Mouse (Mus musculus): ENCODE results near the gene Snrpa.
"Not testable (repeated sequence)": the region's sequence is repeated elsewhere in the genome, so short reads cannot be mapped to it uniquely, and the experiment has no call there.

The Snrpa gene

DNA sequence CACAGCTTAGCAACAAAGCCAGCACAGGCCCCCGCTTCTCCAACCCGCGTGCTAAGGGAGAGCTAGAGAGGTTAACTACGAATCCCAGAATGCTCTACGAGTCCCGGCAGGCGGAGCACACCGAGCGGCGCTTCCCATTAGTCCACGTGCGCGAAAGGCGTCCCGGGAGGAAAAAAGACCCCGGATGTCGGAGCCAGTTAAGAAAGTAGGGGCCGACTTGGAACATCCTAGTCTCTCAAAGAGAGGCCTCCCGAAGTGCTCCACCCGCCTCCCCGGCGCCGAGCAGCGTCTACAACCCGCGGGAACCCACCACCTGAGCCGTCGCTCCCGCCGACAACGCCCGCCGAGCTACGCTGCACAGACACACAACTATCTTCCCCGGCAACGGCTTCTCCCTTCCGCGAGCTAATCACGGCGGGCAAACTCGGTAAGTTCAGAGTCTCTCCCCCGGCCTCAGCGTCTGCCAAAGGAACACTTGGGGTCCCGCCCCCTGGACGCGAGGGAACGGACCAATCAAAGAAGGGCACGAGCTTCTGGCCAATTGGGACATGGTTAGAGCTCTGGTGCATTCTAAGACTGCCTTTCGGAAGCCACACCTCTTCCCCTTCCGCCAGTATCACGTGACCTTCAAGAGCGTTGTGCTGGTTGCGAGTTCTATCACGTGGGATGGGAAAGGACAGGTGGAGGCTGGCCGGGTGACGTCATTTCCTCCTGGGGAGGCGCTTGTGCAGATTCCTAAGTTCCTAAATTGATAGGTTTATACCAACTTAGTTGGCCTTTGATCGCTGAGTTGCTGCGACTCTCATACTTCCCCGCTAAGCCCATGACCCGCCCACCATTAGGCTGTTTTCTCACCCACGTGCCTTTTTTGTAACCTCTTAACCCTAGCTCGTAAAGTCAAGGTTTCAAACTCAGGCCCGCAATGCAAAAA is at the start of gene Snrpa, which contains the start of gene BC024978:
Gene Snrpa (minus strand): TSS at position 591 of the 931 bp plus-strand sequence.
Gene BC024978 (plus strand): TSS at position 101 of the 931 bp plus-strand sequence.
- peak; percentile 97 for DNase-seq (ENCODE audit: extremely low spot score, low read depth, low spot score)

DNA sequence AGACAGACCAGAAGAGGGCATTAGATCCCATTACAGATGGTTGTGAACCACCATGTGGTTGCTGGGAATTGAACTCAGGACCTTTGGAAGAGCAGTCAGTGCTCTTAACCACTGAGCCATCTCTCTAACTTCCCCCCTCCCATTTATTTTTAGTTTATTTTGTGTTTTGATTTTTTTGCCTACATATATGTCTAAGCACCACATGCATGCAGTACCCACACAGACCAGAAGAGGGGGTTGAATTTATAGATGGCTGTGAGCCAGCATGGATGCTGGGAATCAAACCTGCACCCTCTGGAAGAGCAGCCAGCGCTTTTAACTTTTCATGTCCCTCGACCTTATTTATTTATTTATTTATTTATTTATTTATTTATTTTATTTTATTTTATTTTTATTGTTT is 48.0 kb upstream of the Snrpa start:
- DNase-seq (ENCODE audit: extremely low spot score, low read depth, low spot score), result not testable (repeated sequence)

DNA sequence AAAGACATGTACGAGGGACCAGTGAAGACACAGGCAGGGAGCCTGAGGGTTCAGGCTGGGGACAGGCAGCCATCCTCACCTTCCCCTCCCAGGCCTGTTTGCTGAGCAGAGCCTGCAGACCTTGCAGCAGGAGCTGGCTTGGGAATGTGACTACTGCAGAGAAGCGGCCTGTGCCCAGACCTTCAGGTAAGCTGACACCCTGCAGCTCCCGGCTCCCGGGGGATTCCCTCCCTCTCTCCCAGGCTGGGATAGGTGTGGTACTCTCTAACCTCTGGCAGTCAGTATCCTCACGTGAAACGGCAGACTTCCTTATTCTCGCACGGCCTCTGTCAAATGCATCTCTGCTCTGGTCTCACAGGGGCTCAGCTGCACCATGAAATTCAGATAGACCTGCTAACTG is 47.1 kb upstream of the Snrpa start:
- no peak for DNase-seq (ENCODE audit: extremely low spot score, low read depth, low spot score)

DNA sequence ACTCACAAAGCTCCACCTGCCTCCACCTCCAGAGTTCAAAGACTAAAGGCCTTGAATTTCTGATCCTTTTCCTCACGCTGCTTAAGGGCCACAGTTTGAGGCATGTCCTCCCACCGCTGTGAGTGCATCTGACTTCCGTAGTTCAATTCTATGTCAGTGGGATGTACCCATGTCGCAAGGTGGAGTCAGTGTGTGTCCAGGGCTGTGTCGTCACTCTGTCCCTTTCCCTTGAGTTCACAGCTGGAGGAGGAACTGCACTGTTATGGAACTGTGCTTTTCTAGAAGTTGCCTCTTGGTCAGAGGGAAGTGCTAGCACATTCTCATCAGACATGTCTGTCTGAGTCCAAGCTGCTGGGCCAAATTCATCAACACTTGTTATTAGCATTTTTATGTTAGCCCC is 42.5 kb upstream of the Snrpa start:
- no peak for DNase-seq (ENCODE audit: extremely low spot score, low read depth, low spot score)

DNA sequence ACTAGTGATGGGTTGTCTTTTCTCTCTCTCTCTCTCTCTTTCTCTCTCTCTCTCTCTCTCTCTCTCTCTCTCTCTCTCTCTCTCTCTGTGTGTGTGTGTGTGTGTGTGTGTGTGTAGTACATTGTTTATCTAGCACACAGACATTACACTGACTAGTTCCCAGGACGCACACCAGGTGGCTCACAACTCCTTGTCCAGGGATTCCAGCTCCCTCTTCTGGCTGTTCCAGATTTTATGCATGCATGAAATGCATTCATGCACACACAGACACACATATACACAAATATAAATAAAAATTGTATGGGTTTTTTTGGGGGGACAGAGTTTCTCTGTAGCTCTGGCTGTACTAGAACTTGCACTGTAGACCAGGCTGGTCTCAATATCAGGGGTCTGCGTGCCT is 41.5 kb upstream of the Snrpa start:
- DNase-seq (ENCODE audit: extremely low spot score, low read depth, low spot score), result no peak

DNA sequence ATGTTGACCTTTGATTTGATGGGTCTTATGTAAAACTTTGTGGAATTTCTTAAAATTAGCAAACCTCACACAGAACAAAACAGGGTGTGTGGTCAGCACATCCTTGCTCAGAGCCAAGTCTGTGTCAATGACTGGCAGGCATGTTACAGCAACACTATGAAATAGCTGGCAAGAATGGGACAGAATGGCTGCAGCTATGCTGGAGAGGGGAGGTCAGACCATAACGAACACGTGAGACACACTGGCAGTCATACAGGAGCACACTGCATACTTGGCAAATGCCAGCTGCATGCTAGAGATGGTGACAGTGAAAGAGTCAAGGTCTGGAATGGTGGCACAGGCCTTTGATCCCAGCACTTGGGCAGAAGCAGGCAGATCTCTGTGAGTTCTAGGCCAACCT is 39.7 kb upstream of the Snrpa start:
- no peak for DNase-seq (ENCODE audit: extremely low spot score, low read depth, low spot score)

DNA sequence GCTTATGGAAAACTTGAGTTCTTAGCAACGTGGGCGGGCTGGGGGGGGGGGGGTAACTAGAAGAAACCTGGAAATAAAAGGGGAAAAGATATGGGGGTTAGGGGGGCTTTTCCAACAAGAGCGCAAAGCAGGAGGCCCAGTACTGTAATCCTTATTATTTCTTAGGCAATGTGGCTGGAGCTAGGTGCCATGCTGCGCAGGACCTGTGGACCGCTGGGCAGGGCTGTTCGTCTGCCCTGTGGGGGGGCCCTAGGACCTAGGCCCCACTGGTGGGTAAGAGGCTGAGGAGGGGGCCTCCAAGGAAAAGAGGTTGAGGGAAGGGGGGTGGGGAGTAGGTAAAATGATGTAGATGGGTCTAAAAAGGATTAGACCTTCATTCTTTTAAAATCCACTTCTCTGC is 37.2 kb upstream of the Snrpa start:
- DNase-seq (ENCODE audit: extremely low spot score, low read depth, low spot score), result no peak

DNA sequence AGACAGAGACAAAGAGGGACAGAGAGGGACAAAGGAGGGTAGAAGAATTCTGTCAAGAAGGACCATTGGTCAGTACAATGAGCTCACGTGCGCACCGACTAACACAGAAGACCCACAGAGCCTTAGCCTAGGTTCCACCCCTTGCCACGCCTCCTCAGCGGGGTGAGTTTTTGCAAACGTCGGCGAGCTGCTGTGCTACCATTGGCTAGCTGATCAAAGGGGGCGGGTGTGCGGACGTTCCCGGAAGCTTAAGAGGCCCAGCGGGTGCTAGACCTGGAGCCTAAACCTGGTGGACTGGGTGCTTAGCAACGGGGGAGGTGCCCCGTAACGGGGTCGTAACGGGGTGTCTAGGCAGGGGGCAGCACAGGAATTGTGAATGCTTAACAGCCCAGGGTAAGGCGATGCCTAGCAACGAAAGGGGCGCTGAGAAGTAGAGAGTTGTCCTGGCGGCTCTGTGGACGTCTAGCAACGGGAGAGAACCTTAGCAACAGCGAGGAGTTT is 36.8 kb upstream of the Snrpa start, which contains the start of gene Coq8b:
Gene Coq8b (plus strand): TSS at position 243 of the 501 bp plus-strand sequence.
- peak; percentile 83 for DNase-seq (ENCODE audit: extremely low spot score, low read depth, low spot score)

DNA sequence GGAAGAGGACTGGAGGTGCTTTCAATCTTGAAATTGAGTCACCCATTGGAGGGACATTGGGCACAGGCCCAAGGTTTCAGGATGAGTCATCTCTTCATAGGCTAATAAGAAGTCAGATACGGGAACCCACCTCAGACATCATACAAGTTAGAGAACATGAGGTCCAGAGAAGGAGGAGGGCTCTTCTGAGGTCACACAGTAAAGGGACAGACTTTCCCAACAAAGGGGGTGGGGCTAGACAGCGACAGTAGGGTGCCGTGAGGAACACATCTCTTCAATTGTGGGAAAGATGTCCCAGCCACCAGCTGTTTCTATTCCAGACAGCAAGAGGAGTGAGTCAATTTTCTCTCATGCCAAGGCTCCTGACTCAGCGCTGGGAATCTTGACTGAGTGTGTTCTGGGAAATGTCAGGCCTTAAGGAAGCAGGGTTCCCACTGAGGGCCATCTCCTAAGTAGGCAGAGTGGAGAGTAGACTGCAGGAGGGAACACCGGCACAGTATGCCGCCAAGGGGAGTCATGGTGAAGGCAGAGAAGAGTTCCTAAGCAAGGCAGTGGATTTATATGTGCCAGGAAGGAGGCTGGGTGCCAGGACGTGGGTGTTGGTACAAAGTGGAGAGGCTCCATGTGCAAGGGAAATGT is 35.7 kb upstream of the Snrpa start:
- no peak for DNase-seq (ENCODE audit: extremely low spot score, low read depth, low spot score)

DNA sequence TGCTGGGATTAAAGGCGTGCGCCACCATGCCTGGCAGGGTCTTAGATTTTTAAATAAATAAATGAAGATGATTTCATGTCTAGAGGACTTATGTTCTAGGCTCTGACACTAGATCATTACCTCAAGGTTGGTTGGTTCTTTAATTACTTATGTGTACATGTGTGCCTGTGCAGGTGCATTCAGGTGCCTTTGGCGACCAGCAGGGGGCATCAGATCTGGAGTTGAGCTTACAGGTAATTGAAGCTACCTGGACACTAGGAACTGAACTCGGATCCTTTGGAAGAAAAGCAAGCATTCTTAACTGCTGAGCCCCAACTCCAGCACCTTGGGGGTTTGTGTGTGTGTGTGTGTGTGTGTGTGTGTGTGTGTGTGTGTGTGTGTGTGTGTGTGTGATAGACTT is 34.7 kb upstream of the Snrpa start:
- DNase-seq (ENCODE audit: extremely low spot score, low read depth, low spot score), result no peak

DNA sequence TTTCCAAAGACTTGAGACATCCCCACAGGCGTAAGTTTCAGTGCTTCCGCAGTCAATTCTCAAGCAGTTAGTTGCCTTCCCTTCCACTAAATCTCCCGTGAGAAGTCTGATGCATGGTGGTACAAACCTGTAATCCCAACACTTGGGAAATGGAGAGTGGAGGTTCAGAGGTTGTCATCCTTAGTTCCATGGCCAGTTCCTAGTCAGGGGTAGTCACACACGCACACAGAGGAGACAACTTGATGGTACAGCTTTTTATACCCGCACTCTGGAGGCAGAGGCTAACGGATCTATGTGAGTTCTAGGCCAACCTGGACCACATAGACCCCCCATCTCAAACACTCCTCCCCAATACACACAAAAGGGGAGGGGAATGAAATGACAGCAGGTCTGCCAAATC is 32.8 kb upstream of the Snrpa start:
- no peak for DNase-seq (ENCODE audit: extremely low spot score, low read depth, low spot score)

DNA sequence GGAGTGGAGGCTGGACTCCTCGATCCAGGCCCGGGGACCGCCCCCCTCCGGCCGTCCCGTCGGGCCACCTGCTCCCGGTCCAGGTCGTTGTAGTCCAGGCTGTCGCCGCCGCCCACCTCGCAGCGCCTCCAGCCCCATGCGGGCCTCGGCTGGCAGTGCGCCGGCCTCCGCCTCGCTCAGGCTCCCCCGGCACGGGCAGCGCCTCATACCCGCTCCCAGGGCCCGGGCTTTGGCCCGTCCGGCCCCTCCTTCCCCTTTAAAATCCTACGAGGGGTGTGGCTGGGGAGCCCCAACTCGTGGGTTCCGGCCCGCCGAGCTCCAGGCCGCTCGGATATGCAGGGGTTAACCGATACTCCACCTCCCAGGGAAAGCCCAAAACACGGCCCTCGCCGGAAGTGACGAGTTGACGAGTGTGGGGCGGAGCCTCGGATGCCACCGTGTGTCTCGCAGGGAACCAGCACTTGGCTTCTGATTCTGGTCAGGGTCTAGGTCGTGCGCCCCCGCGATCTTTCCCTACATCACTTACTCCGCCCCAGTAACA is 32.3 kb upstream of the Snrpa start, which contains the start of gene Itpkc:
Gene Itpkc (minus strand): TSS at position 381 of the 541 bp plus-strand sequence.
- peak; percentile 82 for DNase-seq (ENCODE audit: extremely low spot score, low read depth, low spot score)

DNA sequence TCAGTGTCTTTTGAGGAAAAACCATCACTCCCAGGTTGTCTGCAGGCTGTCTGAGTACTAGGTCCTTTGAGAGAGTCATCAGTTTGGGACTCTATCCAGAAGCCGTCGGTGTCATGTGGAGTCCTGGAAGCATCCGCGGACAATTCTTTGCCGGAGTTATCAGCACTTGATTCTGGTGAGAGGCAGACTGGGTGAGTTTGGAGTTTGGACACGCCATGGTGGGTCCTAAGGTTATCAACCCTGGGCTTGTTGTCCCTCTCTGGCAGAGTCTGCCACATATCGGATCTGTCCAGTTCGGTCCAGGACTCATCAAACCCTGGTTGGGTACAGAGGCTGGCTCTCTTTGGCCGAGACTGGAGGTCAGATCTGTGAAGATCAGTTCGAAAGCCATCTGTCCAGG is 31.6 kb upstream of the Snrpa start:
- DNase-seq (ENCODE audit: extremely low spot score, low read depth, low spot score), result no peak

DNA sequence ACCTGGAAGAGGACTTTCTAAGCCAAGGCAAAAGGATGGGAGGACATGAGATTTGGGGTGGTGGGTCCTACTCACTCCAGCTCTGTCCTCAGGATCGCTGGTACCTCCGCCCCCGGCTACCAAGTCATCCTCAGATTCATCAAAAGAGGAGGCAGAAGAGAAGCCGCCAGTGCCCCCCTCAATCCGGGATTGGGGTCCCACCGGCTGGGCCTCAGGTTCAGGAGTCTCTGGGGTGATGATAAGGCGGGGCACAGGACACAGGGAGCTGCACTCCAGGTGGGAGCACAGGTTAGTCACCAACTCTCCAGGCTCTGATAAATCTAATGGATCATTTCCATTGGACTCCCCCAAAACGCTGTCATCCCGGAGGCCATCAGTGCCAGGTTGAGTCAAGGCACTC is 31.2 kb upstream of the Snrpa start:
- DNase-seq (ENCODE audit: extremely low spot score, low read depth, low spot score), result no peak

DNA sequence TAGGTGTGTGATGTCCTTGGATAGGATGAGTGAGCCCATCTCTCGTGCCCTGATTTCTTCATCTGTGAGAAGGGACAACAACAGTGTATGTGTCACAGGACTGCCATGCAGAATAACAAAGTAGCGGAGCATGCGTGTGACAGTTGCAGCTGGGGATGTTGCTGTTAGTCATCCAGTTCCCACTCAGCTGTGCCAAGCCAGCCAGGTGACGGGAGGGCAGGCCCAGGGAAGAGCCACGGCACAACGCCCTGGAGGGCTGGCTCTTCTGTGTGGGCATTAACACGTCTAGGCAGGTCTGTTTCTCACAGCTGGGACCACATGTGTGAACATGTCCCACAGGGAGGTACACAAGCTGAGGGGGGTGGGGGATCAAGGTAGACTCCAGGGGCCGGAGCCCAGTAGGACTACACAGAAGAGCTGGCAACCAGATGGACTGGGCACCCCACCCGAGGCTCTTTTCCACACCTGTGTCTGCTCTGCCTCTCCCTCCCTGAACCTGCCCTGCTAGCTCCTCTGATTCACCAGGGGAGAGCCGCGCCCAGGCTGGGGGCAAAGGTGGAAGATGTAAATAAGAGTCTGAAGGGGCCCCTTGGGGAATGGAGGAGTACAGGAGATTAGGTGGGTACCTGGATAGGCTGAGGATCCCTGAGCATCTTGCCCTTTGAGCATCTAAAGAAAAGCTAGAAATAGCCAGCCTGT is 29.0 kb upstream of the Snrpa start:
- no peak for DNase-seq (ENCODE audit: extremely low spot score, low read depth, low spot score)

DNA sequence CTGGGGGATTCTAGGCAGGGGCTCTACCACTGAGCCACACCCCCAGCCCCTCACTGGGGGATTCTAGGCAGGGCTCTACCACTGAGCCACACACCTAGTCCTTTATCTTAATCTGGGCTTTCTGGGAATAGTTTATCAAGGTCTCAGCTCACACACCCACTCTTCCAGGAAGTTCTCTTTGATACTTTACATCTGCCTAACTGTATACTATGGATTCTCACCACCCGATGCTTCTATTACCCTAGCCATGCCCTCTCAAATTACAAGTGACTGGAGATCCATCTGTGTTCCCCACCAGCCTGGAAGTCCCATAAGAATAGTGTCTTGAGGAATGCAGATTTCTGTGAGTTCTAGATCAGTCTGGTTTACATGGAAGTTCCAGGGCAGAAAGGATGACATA is 26.5 kb upstream of the Snrpa start:
- no peak for DNase-seq (ENCODE audit: extremely low spot score, low read depth, low spot score)

DNA sequence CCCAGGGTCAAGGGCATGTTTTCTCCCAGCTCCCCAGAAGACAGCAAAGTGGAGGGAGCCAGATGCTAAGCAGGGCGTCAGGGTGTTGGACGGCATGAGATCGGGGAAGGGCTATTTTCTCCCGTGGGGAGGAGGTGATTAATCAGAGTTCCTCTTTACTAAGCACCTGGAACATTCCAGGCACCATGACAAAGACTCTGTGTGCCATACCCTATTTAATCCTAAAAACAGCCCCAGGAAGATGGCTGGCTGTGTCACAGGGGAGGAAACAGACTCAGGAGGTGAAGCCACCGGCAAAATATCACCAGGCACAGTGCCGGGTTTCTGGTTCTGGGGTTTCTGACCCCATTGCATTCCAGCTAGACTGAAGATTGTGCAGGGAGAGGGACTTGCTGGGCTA is 25.9 kb upstream of the Snrpa start:
- DNase-seq (ENCODE audit: extremely low spot score, low read depth, low spot score), result no peak

DNA sequence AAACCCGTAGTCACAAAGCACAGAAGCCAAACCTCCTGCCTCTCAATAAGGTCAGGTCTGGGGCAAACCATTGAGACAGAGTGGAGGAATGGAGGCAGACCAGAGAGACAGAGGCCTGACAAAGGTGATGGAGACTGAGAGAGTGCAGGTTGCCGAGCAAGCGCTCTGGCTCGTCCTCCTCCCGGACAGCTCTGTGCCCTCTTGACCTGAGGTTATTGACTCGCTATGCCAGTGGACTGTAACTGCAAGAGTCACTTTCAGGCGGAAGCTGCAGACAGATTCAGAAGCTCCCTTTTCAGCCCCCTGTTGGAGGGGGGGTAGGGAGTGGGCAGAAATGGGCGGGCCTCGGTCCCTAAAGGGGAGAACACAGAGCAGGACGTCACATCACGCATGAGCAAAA is 23.9 kb upstream of the Snrpa start:
- DNase-seq (ENCODE audit: extremely low spot score, low read depth, low spot score), result no peak

DNA sequence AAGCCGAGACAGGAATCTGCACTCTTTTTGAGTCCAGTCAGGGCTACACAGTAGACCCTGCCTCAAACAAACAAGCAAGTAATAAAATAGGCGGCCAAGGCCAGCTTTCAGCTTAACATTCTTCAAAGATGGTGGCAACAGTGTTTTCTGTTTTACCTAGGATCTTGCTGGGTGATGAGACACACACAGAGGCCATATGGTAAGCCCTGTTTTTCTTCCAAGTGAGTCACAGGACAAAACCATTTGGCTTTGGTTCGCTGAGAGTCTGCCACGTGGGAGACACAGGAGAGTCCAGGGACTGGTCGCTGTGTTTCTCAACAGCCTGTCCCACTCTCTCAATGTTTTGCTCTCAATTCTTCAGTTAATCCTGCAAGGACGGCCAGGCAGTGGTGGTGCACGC is 22.5 kb upstream of the Snrpa start:
- no peak for DNase-seq (ENCODE audit: extremely low spot score, low read depth, low spot score)

DNA sequence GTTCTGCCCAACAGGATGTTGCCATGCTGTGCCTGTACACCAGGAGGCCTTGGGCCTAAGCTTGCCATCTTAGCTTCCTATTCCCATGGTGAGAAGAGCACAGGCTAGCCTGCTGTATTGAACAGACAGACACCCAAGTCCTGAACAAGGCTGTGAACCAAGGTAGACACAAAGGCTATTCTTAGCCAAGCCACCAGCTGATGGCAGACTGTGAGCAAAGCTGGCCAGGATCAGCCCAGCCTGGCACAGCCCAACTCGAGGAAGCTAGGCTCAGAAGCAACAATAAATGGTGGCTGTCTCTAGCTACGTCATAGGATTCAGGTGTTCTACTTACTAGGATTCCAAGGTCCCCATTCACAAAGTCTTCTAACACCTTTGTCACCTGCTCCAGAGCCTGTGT is 16.6 kb upstream of the Snrpa start:
- no peak for DNase-seq (ENCODE audit: extremely low spot score, low read depth, low spot score)
